Mouse (Mus musculus): ENCODE measurements around the gene 1700001C19Rik.

- TF ChIP-seq CTCF (IDR thresholded peaks at IDR 0.05; ENCODE audit: extremely low read depth, insufficient read depth, insufficient read length, insufficient replicate concordance) (no peak), POLR2A (IDR thresholded peaks at IDR 0.05; ENCODE audit: low read depth, low read length) (no peak)
Measured at GRCm38 (mm10) chr17:47462209-47462608, 25.0 kb upstream of the 1700001C19Rik start.

Data from spleen, adult 2 months (tissue).